Mouse (Mus musculus) adrenal gland, adult 18-20 months (tissue): ENCODE results near the gene 4933406M09Rik. TPM values are rescaled to one million over a fixed set of nuclear protein-coding genes. Genes with fewer than 3 reads are reported as not detected.

Experiments used
- DNase-seq, 2 experiments: peaks; one replicate each; pipeline ENCODE4 v3.0.0; 2021 to 2022; ENCODE audit warnings: low spot score in 2 of 2
- total RNA-seq, 2 experiments: library from RNA; stranded (reverse); gene quantifications; 1 replicate in 1 of 2; 2 replicates in 1 of 2; pipeline ENCODE4 v1.2.3; 2021

The 4933406M09Rik gene
- total RNA-seq, 2 experiments from 2014 or later, result not detected

GRCm38 (mm10) chr1:134426289-134426688, 40.5 kb downstream of the 4933406M09Rik start:
- DNase-seq, result no peak

- DNase-seq, result no peak
Measured at GRCm38 (mm10) chr1:134433002-134433401, 47.3 kb downstream of the 4933406M09Rik start.

GRCm38 (mm10) chr1:134433473-134433872, 47.7 kb downstream of the 4933406M09Rik start:
- DNase-seq, result no peak

GRCm38 (mm10) chr1:134435414-134435813, 49.7 kb downstream of the 4933406M09Rik start:
- DNase-seq, result no peak

GRCm38 (mm10) chr1:134440437-134440836, 54.7 kb downstream of the 4933406M09Rik start:
- DNase-seq, result no peak

Other genes with a start within 250 kb of the 4933406M09Rik start
- gene Chil1, start 203.8 kb upstream of the 4933406M09Rik start, total RNA-seq, result 1 to 10 TPM; 1.2 to 1.7 TPM
- gene Mybph, start 192.5 kb upstream of the 4933406M09Rik start, total RNA-seq, result under 1 TPM in 1 of 2 experiments, not detected in 1; 0.16 TPM
- gene Adora1, start 150.5 kb upstream of the 4933406M09Rik start, total RNA-seq, result 100 to 1,000 TPM; 111 to 130 TPM
- gene Myog, start 96.0 kb upstream of the 4933406M09Rik start, total RNA-seq, result not detected
- 1 to 10 TPM; 1.4 TPM for gene Ppfia4, start 53.0 kb upstream of the 4933406M09Rik start, total RNA-seq
- gene Tmem183a, start 24.0 kb upstream of the 4933406M09Rik start, total RNA-seq, result 10 to 100 TPM; 44.7 to 55.5 TPM
- 10 to 100 TPM; 33.0 to 57.8 TPM for gene Cyb5r1, start 19.6 kb downstream of the 4933406M09Rik start, total RNA-seq
- gene Adipor1, start 29.4 kb downstream of the 4933406M09Rik start, total RNA-seq, result 100 to 1,000 TPM; 132 to 137 TPM
- gene Klhl12, start 69.6 kb downstream of the 4933406M09Rik start, total RNA-seq, result 10 to 100 TPM; 18.7 to 20.7 TPM
- 10 to 100 TPM; 22.0 to 27.1 TPM for gene Rabif, start 108.7 kb downstream of the 4933406M09Rik start, total RNA-seq
- gene Mgat4e, start 163.7 kb downstream of the 4933406M09Rik start, total RNA-seq, result not detected
- 10 to 100 TPM; 35.4 to 41.0 TPM for gene Kdm5b, start 174.2 kb downstream of the 4933406M09Rik start, total RNA-seq